Mouse (Mus musculus) neural tube, embryonic 14.5 days (tissue): ENCODE data around the gene Ankmy2. TPM values are rescaled to one million over a fixed set of nuclear protein-coding genes. Genes with fewer than 3 reads are reported as not detected.

Experiments
- polyA plus RNA-seq: library from polyadenylated mRNA; unstranded; fragments of >200 nt; fragmentation: Nextera tagmentation; extraction: Ambion mirVana; gene quantifications from 2 replicates; pipeline ENCODE4 v1.2.1, GENCODE M21; 2014

Gene Ankmy2
- polyA plus RNA-seq, 1 experiment from 2014 or later = 87.6 TPM

Other genes starting within 250 kb of the Ankmy2 start
- 0.39 TPM in 1 of 2 replicates, not detected in the other for gene Agr3, start 231.5 kb upstream of the Ankmy2 start, polyA plus RNA-seq
- not detected in 2 replicates for gene Agr2, start 164.2 kb upstream of the Ankmy2 start, polyA plus RNA-seq
- 414 and 454 TPM in 2 replicates for gene Tspan13, start 114.6 kb upstream of the Ankmy2 start, polyA plus RNA-seq
- gene Bzw2, start 966 bp downstream of the Ankmy2 start, polyA plus RNA-seq = 425 and 430 TPM in 2 replicates
- not detected in 2 replicates for gene Lrrc72, start 96.3 kb downstream of the Ankmy2 start, polyA plus RNA-seq
- gene Sostdc1, start 157.0 kb downstream of the Ankmy2 start, polyA plus RNA-seq = 10.5 and 20.9 TPM in 2 replicates
- 17.0 and 18.0 TPM in 2 replicates for gene Ispd, start 224.3 kb downstream of the Ankmy2 start, polyA plus RNA-seq
- 2.3 and 2.6 TPM in 2 replicates for gene D630036H23Rik, start 225.1 kb downstream of the Ankmy2 start, polyA plus RNA-seq